Mouse (Mus musculus) stomach, embryonic 14.5 days (tissue): ENCODE data around the gene Has1. TPM values are rescaled to one million over a fixed set of nuclear protein-coding genes. Genes with fewer than 3 reads are reported as not detected.
A peak's percentile ranks its signal among the peaks of the same experiment; 100 is the strongest.

Experiments used
- microRNA counts: library from miRNA; unstranded; fragments of <30 nt; microRNA quantifications from one replicate; lab custom pipeline; 2016
- microRNA-seq: library from miRNA; unstranded; fragments of <30 nt; microRNA quantifications from one replicate; pipeline ENCODE4, GENCODE M21; 2016
- polyA plus RNA-seq: library from polyadenylated mRNA; unstranded; fragments of >200 nt; fragmentation: Nextera tagmentation; extraction: Ambion mirVana; gene quantifications from 2 replicates; pipeline ENCODE4 v1.2.1, GENCODE M21; 2014

Gene Has1
- polyA plus RNA-seq, 1 experiment from 2014 or later: 4.0 TPM

MicroRNAs within 50 kb of the gene (microRNA counts, 519-probe panel; counts per million panel counts)
- microRNA mmu-let-7e (lab: Ali Mortazavi, UCI) (5,257 counts per million, percentile 96 among the panel's probes with 10 or more counts), microRNA mmu-miR-125a-3p (lab: Ali Mortazavi, UCI) (3,448 counts per million, percentile 67 among the panel's probes with 10 or more counts), microRNA mmu-miR-125a-5p (lab: Ali Mortazavi, UCI) (5,608 counts per million, percentile 98 among the panel's probes with 10 or more counts), microRNA mmu-miR-99b (lab: Ali Mortazavi, UCI) (4,670 counts per million, percentile 92 among the panel's probes with 10 or more counts)

Small RNA genes within 50 kb of the gene (microRNA-seq; reads per million reads assigned to microRNA genes)
- gene Gm25927 (not detected), gene Mir125a (5,046 reads per million, percentile 88 among the genes with 10 or more reads in this experiment), gene Mir99b (23,288 reads per million, percentile 97 among the genes with 10 or more reads in this experiment), gene Mirlet7e (not detected)

Other genes starting within 250 kb of the Has1 start
- 18.3 and 20.2 TPM in 2 replicates for gene Lnpep, start 230.2 kb downstream of the Has1 start, polyA plus RNA-seq
- not detected in 2 replicates for gene Vmn2r90, start 151.5 kb downstream of the Has1 start, polyA plus RNA-seq
- gene Spaca6, start 28.0 kb downstream of the Has1 start, polyA plus RNA-seq: 40.9 and 42.9 TPM in 2 replicates
- gene Fpr1, start 28.7 kb upstream of the Has1 start, polyA plus RNA-seq: 0.30 and 0.32 TPM in 2 replicates
- 0.55 TPM in 1 of 2 replicates, not detected in the other for gene Fpr2, start 32.6 kb upstream of the Has1 start, polyA plus RNA-seq
- not detected in 2 replicates for gene Fpr3, start 32.6 kb upstream of the Has1 start, polyA plus RNA-seq
- gene Fpr-rs4, start 166.5 kb upstream of the Has1 start, polyA plus RNA-seq: not detected in 2 replicates
- gene Vmn2r124, start 194.2 kb upstream of the Has1 start, polyA plus RNA-seq: 0.03 TPM in 1 of 2 replicates, not detected in the other
- gene Vmn2r91, start 229.8 kb upstream of the Has1 start, polyA plus RNA-seq: not detected in 2 replicates